Mouse (Mus musculus): Measurements from ENCODE around the gene Cacng2. TPM values are rescaled to one million over a fixed set of nuclear protein-coding genes. Genes with fewer than 3 reads are reported as not detected.

The Cacng2 gene
- polyA plus RNA-seq, 1 experiment from 2014 or later, result not detected

- H3K27ac ChIP-seq (ENCODE audit: low read depth, low read length), result no peak overlapping the region
- H3K4me2 ChIP-seq, result no peak overlapping the region
- DNase-seq (ENCODE audit: low spot score), result no peak
- no peaks in the 10 kb centered on the region for H3K9me3 ChIP-seq (ENCODE audit: control insufficient read depth, low read length)
- WGBS, result 83% methylated on average over 10 of the region's 10 CpGs
- no peak for ATAC-seq (replicated peaks; ENCODE audit: low FRiP score)
- H3K4me1 ChIP-seq (replicated peaks; ENCODE audit: control insufficient read depth, insufficient read depth, low read length), result peaks cover 6% of the 10 kb centered on the region; the same call in 1 of the 2 replicates
- H3K9ac ChIP-seq (ENCODE audit: low read depth, low read length), result no peak overlapping the region
- no peak overlapping the region for H3K4me3 ChIP-seq (ENCODE audit: low read depth, low read length)
- H3K36me3 ChIP-seq (ENCODE audit: control insufficient read depth, insufficient read depth, low read length), result no peaks in the 10 kb centered on the region
- peaks cover 6% of the 10 kb centered on the region; the same call in 1 of the 2 replicates for H3K27me3 ChIP-seq (replicated peaks; ENCODE audit: control insufficient read depth, insufficient read depth, low read length)
Measured at GRCm38 (mm10) chr15:77979427-77979865, 140.4 kb downstream of the Cacng2 start.

GRCm38 (mm10) chr15:77977663-77978062, 142.2 kb downstream of the Cacng2 start:
- Histone ChIP-seq H3K27me3 (replicated peaks; ENCODE audit: control insufficient read depth, insufficient read depth, low read length) (peaks cover 6% of the 10 kb centered on the region; the same call in 1 of the 2 replicates), H3K4me3 (ENCODE audit: low read depth, low read length) (no peak overlapping the region), H3K9ac (ENCODE audit: low read depth, low read length) (no peak overlapping the region), H3K9me3 (ENCODE audit: control insufficient read depth, low read length) (no peaks in the 10 kb centered on the region), H3K36me3 (ENCODE audit: control insufficient read depth, insufficient read depth, low read length) (no peaks in the 10 kb centered on the region), H3K4me1 (replicated peaks; ENCODE audit: control insufficient read depth, insufficient read depth, low read length) (peaks cover 14% of the 10 kb centered on the region), H3K4me2 (no peak overlapping the region), H3K27ac (ENCODE audit: low read depth, low read length) (no peak overlapping the region)
- 55% methylated on average over 3 of the region's 3 CpGs for WGBS
- DNase-seq (ENCODE audit: low spot score) (no peak), ATAC-seq (replicated peaks; ENCODE audit: low FRiP score) (no peak)

- Histone ChIP-seq H3K36me3 (ENCODE audit: control insufficient read depth, insufficient read depth, low read length) (no peaks in the 10 kb centered on the region), H3K9ac (ENCODE audit: low read depth, low read length) (peak overlapping the region; percentile 51), H3K4me2 (peak overlapping the region; percentile 38), H3K4me3 (ENCODE audit: low read depth, low read length) (no peak overlapping the region; the same call in 1 of the 2 replicates), H3K9me3 (ENCODE audit: control insufficient read depth, low read length) (no peaks in the 10 kb centered on the region), H3K27me3 (replicated peaks; ENCODE audit: control insufficient read depth, insufficient read depth, low read length) (no peaks in the 10 kb centered on the region), H3K27ac (ENCODE audit: low read depth, low read length) (peak overlapping the region; percentile 81), H3K4me1 (replicated peaks; ENCODE audit: control insufficient read depth, insufficient read depth, low read length) (peaks cover 22% of the 10 kb centered on the region)
- ATAC-seq (replicated peaks; ENCODE audit: low FRiP score) (peak; percentile 88), DNase-seq (ENCODE audit: low spot score) (no peak)
- WGBS, result 49% methylated on average over 6 of the region's 6 CpGs
Measured at GRCm38 (mm10) chr15:77974165-77974841, 145.5 kb downstream of the Cacng2 start.

GRCm38 (mm10) chr15:77970470-77971292, 149.1 kb downstream of the Cacng2 start, which contains the start of gene Eif3d:
Eif3d (minus strand) TSS chr15:77970813.
- Histone ChIP-seq H3K9me3 (ENCODE audit: control insufficient read depth, low read length) (no peaks in the 10 kb centered on the region), H3K4me3 (ENCODE audit: low read depth, low read length) (peak within 1 kb of the TSS; percentile 91), H3K9ac (ENCODE audit: low read depth, low read length) (peak within 1 kb of the TSS; percentile 97), H3K4me2 (peak within 1 kb of the TSS; percentile 88), H3K27ac (ENCODE audit: low read depth, low read length) (peak within 1 kb of the TSS; percentile 99), H3K27me3 (replicated peaks; ENCODE audit: control insufficient read depth, insufficient read depth, low read length) (no peaks in the 10 kb centered on the region), H3K36me3 (ENCODE audit: control insufficient read depth, insufficient read depth, low read length) (peaks cover 26% of the 10 kb centered on the region), H3K4me1 (replicated peaks; ENCODE audit: control insufficient read depth, insufficient read depth, low read length) (peaks cover 32% of the 10 kb centered on the region)
- DNase-seq (ENCODE audit: low spot score) (peak; percentile 96), ATAC-seq (replicated peaks; ENCODE audit: low FRiP score) (peak; percentile 69)
- WGBS, result under 1% methylated on average over 72 of the region's 72 CpGs

- Histone ChIP-seq H3K9ac (ENCODE audit: low read depth, low read length) (peak overlapping the region; percentile 97), H3K4me1 (replicated peaks; ENCODE audit: control insufficient read depth, insufficient read depth, low read length) (peaks cover 31% of the 10 kb centered on the region), H3K36me3 (ENCODE audit: control insufficient read depth, insufficient read depth, low read length) (peaks cover 33% of the 10 kb centered on the region), H3K27ac (ENCODE audit: low read depth, low read length) (peak overlapping the region; percentile 99), H3K9me3 (ENCODE audit: control insufficient read depth, low read length) (no peaks in the 10 kb centered on the region), H3K27me3 (replicated peaks; ENCODE audit: control insufficient read depth, insufficient read depth, low read length) (no peaks in the 10 kb centered on the region), H3K4me2 (peak overlapping the region; percentile 88), H3K4me3 (ENCODE audit: low read depth, low read length) (peak overlapping the region; percentile 91)
- DNase-seq (ENCODE audit: low spot score), result no peak
- ATAC-seq (replicated peaks; ENCODE audit: low FRiP score), result 0 out of 2 replicates have a peak, but pooled peaks have one; percentile 5
- WGBS, result 1% methylated on average over 15 of the region's 15 CpGs
Measured at GRCm38 (mm10) chr15:77969940-77970469, 149.8 kb downstream of the Cacng2 start.

- no peak overlapping the region for H3K9ac ChIP-seq (ENCODE audit: low read depth, low read length)
- no peak overlapping the region for H3K4me2 ChIP-seq
- H3K4me3 ChIP-seq (ENCODE audit: low read depth, low read length), result no peak overlapping the region
- ATAC-seq (replicated peaks; ENCODE audit: low FRiP score) (peak; percentile 85), DNase-seq (ENCODE audit: low spot score) (no peak)
- peak overlapping the region; percentile 65 for H3K27ac ChIP-seq (ENCODE audit: low read depth, low read length)
- H3K36me3 ChIP-seq (ENCODE audit: control insufficient read depth, insufficient read depth, low read length), result peaks cover 79% of the 10 kb centered on the region
- peaks cover 13% of the 10 kb centered on the region; the same call in 1 of the 2 replicates for H3K4me1 ChIP-seq (replicated peaks; ENCODE audit: control insufficient read depth, insufficient read depth, low read length)
- H3K27me3 ChIP-seq (replicated peaks; ENCODE audit: control insufficient read depth, insufficient read depth, low read length), result no peaks in the 10 kb centered on the region
- no peaks in the 10 kb centered on the region for H3K9me3 ChIP-seq (ENCODE audit: control insufficient read depth, low read length)
- 56% methylated on average over 9 of the region's 9 CpGs for WGBS
Measured at GRCm38 (mm10) chr15:77965117-77965528, 154.7 kb downstream of the Cacng2 start.

GRCm38 (mm10) chr15:77962447-77962846, 157.4 kb downstream of the Cacng2 start:
- WGBS, result 88% methylated on average over 5 of the region's 5 CpGs
- Histone ChIP-seq H3K4me3 (ENCODE audit: low read depth, low read length) (no peak overlapping the region), H3K27me3 (replicated peaks; ENCODE audit: control insufficient read depth, insufficient read depth, low read length) (no peaks in the 10 kb centered on the region), H3K9me3 (ENCODE audit: control insufficient read depth, low read length) (no peaks in the 10 kb centered on the region), H3K4me1 (replicated peaks; ENCODE audit: control insufficient read depth, insufficient read depth, low read length) (0 out of 2 replicates have a peak, but pooled peaks cover 2% of the 10 kb centered on the region), H3K27ac (ENCODE audit: low read depth, low read length) (no peak overlapping the region), H3K9ac (ENCODE audit: low read depth, low read length) (no peak overlapping the region), H3K4me2 (no peak overlapping the region), H3K36me3 (ENCODE audit: control insufficient read depth, insufficient read depth, low read length) (peaks cover 85% of the 10 kb centered on the region)
- no peak for ATAC-seq (replicated peaks; ENCODE audit: low FRiP score)
- no peak for DNase-seq (ENCODE audit: low spot score)

GRCm38 (mm10) chr15:77960693-77961092, 159.1 kb downstream of the Cacng2 start:
- DNase-seq (ENCODE audit: low spot score) (no peak), ATAC-seq (replicated peaks; ENCODE audit: low FRiP score) (no peak)
- Histone ChIP-seq H3K4me1 (replicated peaks; ENCODE audit: control insufficient read depth, insufficient read depth, low read length) (peaks cover 13% of the 10 kb centered on the region), H3K9me3 (ENCODE audit: control insufficient read depth, low read length) (no peaks in the 10 kb centered on the region), H3K4me2 (no peak overlapping the region), H3K4me3 (ENCODE audit: low read depth, low read length) (no peak overlapping the region), H3K27me3 (replicated peaks; ENCODE audit: control insufficient read depth, insufficient read depth, low read length) (peaks cover 9% of the 10 kb centered on the region), H3K27ac (ENCODE audit: low read depth, low read length) (no peak overlapping the region), H3K36me3 (ENCODE audit: control insufficient read depth, insufficient read depth, low read length) (peaks cover 68% of the 10 kb centered on the region), H3K9ac (ENCODE audit: low read depth, low read length) (no peak overlapping the region)
- WGBS, result 86% methylated on average over 6 of the region's 6 CpGs
